Mouse (Mus musculus) kidney, adult 2 months (tissue): ENCODE measurements around the gene Igfbpl1. TPM values are rescaled to one million over a fixed set of nuclear protein-coding genes. Genes with fewer than 3 reads are reported as not detected.

Experiments
- DNase-seq: peaks from one replicate; pipeline ENCODE4 v3.0.0; 2021
- H3K27ac ChIP-seq: fragments of 200-500 bp; 2 replicates; pipeline ENCODE4 v1.5.1; 2012; ENCODE audit warnings: low read depth, low read length, control low read depth, inconsistent platforms; ENCODE audit not compliant: insufficient read depth
- H3K27me3 ChIP-seq: fragments of 200-500 bp; replicated peaks from 2 replicates; pipeline ENCODE4 v1.6.1; 2012; ENCODE audit warnings: mild to moderate bottlenecking, moderate library complexity, low read length, inconsistent platforms; ENCODE audit not compliant: control insufficient read depth, insufficient read depth
- H3K36me3 ChIP-seq: fragments of 200-500 bp; 2 replicates; pipeline ENCODE4 v1.6.1; 2012; ENCODE audit warnings: mild to moderate bottlenecking, moderate library complexity, low read length, inconsistent platforms; ENCODE audit not compliant: control insufficient read depth, insufficient read depth
- H3K4me1 ChIP-seq: fragments of 200-500 bp; 2 replicates; pipeline ENCODE4 v1.6.1; 2011; ENCODE audit warnings: low read length; ENCODE audit not compliant: control insufficient read depth, insufficient read depth
- H3K4me3 ChIP-seq: fragments of 200-500 bp; 2 replicates; pipeline ENCODE4 v1.5.1; 2011; ENCODE audit warnings: mild to moderate bottlenecking, low read depth, low read length, control low read depth; ENCODE audit not compliant: insufficient read depth
- CTCF ChIP-seq: fragments of 200-500 bp; conservative IDR thresholded peaks from 2 replicates; pipeline ENCODE4 v1.5.1; 2011; ENCODE audit warnings: low read depth, mild to moderate bottlenecking, control low read depth, low read length, moderate library complexity, mixed read lengths; ENCODE audit not compliant: insufficient read depth, insufficient read length
- POLR2A ChIP-seq: fragments of 200-500 bp; IDR thresholded peaks from one replicate; pipeline ENCODE4 v1.6.1; 2011; ENCODE audit warnings: low read depth, low read length, control low read depth
- WGBS: fragments of 180-500 bp; shearing (Covaris S2); methylation state at CpG from one replicate; pipeline ENCODE4 v1.1.7; 2018; 5-methylcytosine and 5-hydroxymethylcytosine counted together
- polyA plus RNA-seq: library from polyadenylated mRNA; depleted of rRNA; stranded (reverse); fragments of >200 nt; gene quantifications from 2 replicates; pipeline ENCODE4 v1.2.3, GENCODE M21; 2012

Igfbpl1 gene
- polyA plus RNA-seq, 1 experiment = not detected

DNA sequence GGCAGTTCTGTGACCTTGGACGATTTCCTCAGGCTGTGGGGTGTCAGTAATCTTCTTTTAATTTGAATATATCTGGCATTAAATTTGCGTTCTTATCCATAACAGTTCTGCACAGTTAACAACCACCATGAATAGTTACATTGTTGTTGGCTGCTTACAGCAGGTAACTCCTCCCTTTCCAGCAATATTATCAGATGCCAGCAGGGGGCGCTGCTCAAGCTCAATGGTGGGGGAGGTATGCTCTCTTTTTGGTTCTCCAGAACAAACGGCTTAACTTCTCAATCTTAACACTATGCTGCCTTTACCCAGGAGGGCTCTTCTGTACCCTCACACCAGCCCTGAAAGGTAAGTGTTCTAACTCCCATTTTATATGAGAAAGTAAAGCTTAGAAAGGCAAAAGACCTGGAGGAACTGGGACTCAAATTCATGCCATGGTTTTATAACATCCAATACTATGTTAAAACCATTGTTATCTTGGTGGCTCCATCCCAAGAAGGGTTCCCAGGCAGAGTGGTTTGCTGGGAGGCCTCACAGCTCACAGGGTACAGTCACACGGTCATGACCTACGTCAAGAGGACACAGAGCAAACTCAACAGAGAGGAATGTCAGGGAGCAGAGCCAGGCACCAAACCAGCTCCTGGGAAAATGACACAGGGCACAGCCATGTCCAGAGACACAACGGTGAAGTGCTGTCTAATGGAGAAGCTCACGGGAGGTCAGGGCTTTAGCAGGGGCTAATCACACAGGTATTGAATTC lies 6.5 kb downstream of the Igfbpl1 start:
- 40% methylated on average over 8 of the region's 8 CpGs for WGBS
- H3K4me3 ChIP-seq = no peak overlapping the region
- H3K36me3 ChIP-seq = no peaks in the 10 kb centered on the region
- DNase-seq = peak; percentile 51
- no peak overlapping the region for H3K27ac ChIP-seq
- no peaks in the 10 kb centered on the region for H3K27me3 ChIP-seq
- TF ChIP-seq CTCF (peak; percentile 76), POLR2A (no peak)
- no peaks in the 10 kb centered on the region for H3K4me1 ChIP-seq

DNA sequence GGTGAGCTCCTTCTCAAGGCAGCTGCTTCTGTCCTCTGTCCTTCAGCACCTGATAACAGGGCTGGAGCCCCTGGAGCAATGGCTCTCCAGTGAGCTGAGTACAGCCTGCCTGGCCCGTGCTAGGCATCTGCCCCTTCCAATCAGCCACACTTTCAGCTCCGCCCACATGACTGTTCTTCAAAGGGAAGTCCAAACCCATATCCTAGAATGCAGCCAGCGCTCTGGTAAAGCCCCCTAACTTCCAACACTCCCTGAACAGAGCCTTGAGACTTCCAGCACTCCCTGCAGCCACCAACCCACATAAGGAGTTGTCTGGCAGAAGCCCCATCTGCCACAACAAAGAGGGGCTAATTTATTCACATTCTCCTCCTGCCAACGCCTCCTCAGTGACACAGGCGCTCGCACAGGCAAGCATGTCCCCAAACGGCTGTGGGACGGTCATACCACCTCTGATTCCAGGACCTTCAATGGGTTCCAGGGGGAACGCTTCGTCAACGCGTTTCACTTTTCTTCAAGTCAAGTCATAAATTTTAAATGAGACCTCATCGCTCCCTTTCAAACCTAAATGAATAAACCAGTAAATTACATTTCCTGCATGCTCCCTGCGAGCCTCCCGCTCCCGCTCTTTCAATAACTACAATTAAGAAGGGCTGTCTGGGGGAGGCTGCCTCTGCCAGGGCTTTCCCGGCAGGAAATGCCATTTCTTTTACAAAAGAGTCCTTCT lies 7.4 kb downstream of the Igfbpl1 start:
- no peak for TF ChIP-seq CTCF
- TF ChIP-seq POLR2A = no peak
- no peak for DNase-seq
- no peak overlapping the region for H3K4me3 ChIP-seq
- H3K4me1 ChIP-seq = no peaks in the 10 kb centered on the region
- 5% methylated on average over 17 of the region's 17 CpGs for WGBS
- H3K27me3 ChIP-seq = no peaks in the 10 kb centered on the region
- no peak overlapping the region for H3K27ac ChIP-seq
- H3K36me3 ChIP-seq = no peaks in the 10 kb centered on the region

GRCm38 (mm10) chr4:45818814-45819207 lies 7.9 kb downstream of the Igfbpl1 start:
- Histone ChIP-seq H3K4me1 (no peaks in the 10 kb centered on the region), H3K27me3 (no peaks in the 10 kb centered on the region), H3K36me3 (no peaks in the 10 kb centered on the region), H3K4me3 (no peak overlapping the region), H3K27ac (no peak overlapping the region)
- DNase-seq = no peak
- 40% methylated on average over 4 of the region's 4 CpGs for WGBS
- no peak for TF ChIP-seq POLR2A
- no peak for TF ChIP-seq CTCF

DNA sequence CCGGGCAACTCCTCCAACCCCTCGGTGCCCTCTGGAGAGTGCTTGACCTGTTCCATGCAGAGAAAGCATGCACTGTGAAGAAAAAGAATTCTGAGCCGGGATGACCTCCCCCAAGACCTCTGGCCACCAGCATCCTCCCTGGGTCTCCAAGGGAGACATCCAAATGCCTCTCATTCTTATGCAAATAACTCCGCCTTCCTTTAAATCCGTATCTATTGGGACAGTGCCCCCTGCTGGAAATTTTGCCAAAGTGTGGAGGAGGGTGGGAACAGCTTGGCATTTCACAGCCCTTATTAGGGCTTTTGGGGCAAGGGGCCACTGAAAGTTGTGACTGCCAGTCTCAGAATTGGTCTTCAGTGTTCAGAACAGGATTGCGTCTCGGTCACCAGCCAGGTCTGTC lies 11.2 kb downstream of the Igfbpl1 start:
- peak; percentile 46 for DNase-seq
- Histone ChIP-seq H3K36me3 (no peaks in the 10 kb centered on the region), H3K27ac (no peak overlapping the region), H3K27me3 (no peaks in the 10 kb centered on the region), H3K4me1 (no peaks in the 10 kb centered on the region), H3K4me3 (no peak overlapping the region)
- 45% methylated on average over 7 of the region's 7 CpGs for WGBS
- TF ChIP-seq CTCF = peak; percentile 38
- no peak for TF ChIP-seq POLR2A

GRCm38 (mm10) chr4:45811250-45811649 lies 15.5 kb downstream of the Igfbpl1 start:
- Histone ChIP-seq H3K27me3 (no peaks in the 10 kb centered on the region), H3K27ac (no peak overlapping the region), H3K4me1 (no peaks in the 10 kb centered on the region), H3K4me3 (no peak overlapping the region), H3K36me3 (no peaks in the 10 kb centered on the region)
- no peak for DNase-seq
- WGBS = 42% methylated on average over 8 of the region's 8 CpGs
- TF ChIP-seq CTCF = no peak
- no peak for TF ChIP-seq POLR2A

- no peak overlapping the region for H3K4me3 ChIP-seq
- 60% methylated on average over 7 of the region's 7 CpGs for WGBS
- H3K27ac ChIP-seq = no peak overlapping the region
- no peaks in the 10 kb centered on the region for H3K36me3 ChIP-seq
- TF ChIP-seq CTCF = no peak
- no peak for TF ChIP-seq POLR2A
- H3K27me3 ChIP-seq = no peaks in the 10 kb centered on the region
- H3K4me1 ChIP-seq = no peaks in the 10 kb centered on the region
- no peak for DNase-seq
Measured at GRCm38 (mm10) chr4:45808034-45808433, 18.7 kb downstream of the Igfbpl1 start.

DNA sequence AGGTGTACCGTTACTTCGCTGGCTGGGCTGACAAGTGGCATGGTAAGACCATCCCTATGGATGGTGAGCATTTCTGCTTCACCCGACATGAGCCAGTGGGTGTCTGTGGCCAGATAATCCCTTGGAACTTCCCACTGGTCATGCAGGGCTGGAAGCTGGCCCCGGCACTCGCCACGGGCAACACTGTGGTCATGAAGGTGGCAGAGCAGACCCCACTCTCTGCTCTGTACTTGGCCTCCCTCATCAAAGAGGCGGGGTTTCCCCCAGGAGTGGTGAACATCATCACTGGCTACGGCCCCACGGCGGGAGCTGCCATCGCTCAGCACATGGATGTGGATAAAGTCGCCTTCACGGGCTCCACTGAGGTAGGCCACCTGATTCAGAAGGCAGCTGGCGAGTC lies 23.8 kb downstream of the Igfbpl1 start:
- 97% methylated on average over 14 of the region's 14 CpGs for WGBS
- Histone ChIP-seq H3K27me3 (no peaks in the 10 kb centered on the region), H3K36me3 (no peaks in the 10 kb centered on the region), H3K4me3 (no peak overlapping the region), H3K4me1 (no peaks in the 10 kb centered on the region; the same call in 1 of the 2 replicates), H3K27ac (no peak overlapping the region)
- DNase-seq = no peak
- no peak for TF ChIP-seq CTCF
- no peak for TF ChIP-seq POLR2A
